Comparison of ENCODE assay signal across 8 mouse cellular contexts in genomic region chr15:84167600-84167999, GRCm38 (mm10). TPM values are rescaled to one million over a fixed set of nuclear protein-coding genes. Genes with fewer than 3 reads are reported as not detected.
DNase-seq lines count a peak whose midpoint lies in the region; ATAC-seq lines count a peak whose summit lies in the region.

TSS of gene Pnpla3 (plus strand) at chr15:84167837.

- H3K4me2 ChIP-seq in embryonic facial prominence, embryonic 11.5 days (ENCODE audit: low read depth, low read length): peak within 1 kb of the TSS; percentile 94
- H3K4me2 ChIP-seq in intestine, embryonic 16.5 days (ENCODE audit: low read depth, low read length): peak within 1 kb of the TSS; percentile 100

- H3K9ac ChIP-seq in embryonic facial prominence, embryonic 11.5 days (replicated peaks; ENCODE audit: low read length): peak within 1 kb of the TSS; percentile 37
- peak within 1 kb of the TSS; percentile 70 for H3K9ac ChIP-seq in intestine, embryonic 16.5 days (ENCODE audit: low read depth, low read length)

- intact Hi-C loops in left cerebral cortex, postnatal 25 days (cut with DNase I): loop anchor here (1.0 to 5.0 kb wide), 3 partner anchors 45 to 93 kb away; partner anchors contain the start of genes Pnpla5 and Sult4a1

- ATAC-seq in embryonic facial prominence, embryonic 11.5 days (replicated peaks; ENCODE audit: insufficient number of reproducible peaks, low FRiP score, low TSS enrichment, low read depth): peak; percentile 93
- ATAC-seq in intestine, embryonic 16.5 days: peak; percentile 98

- H3K27ac ChIP-seq in embryonic facial prominence, embryonic 11.5 days (replicated peaks; ENCODE audit: low read depth, low read length): no peak within 1 kb of the TSS
- H3K27ac ChIP-seq in intestine, embryonic 16.5 days (ENCODE audit: low read length): no peak within 1 kb of the TSS
- peak within 1 kb of the TSS; percentile 71 for H3K27ac ChIP-seq in midbrain, embryonic 10.5 days (replicated peaks)

- no peaks in the 10 kb centered on the region for H3K36me3 ChIP-seq in embryonic facial prominence, embryonic 11.5 days (replicated peaks; ENCODE audit: control insufficient read depth, insufficient read depth, low read depth, low read length)
- H3K36me3 ChIP-seq in intestine, embryonic 16.5 days (ENCODE audit: control insufficient read depth, insufficient read depth, low read length): no peaks in the 10 kb centered on the region
- no peaks in the 10 kb centered on the region for H3K36me3 ChIP-seq in midbrain, embryonic 10.5 days

- 0 out of 2 replicates have a peak, but pooled peaks cover 3% of the 10 kb centered on the region for H3K27me3 ChIP-seq in embryonic facial prominence, embryonic 11.5 days (ENCODE audit: control insufficient read depth, insufficient read depth, low read length)
- no peaks in the 10 kb centered on the region for H3K27me3 ChIP-seq in intestine, embryonic 16.5 days (replicated peaks; ENCODE audit: control insufficient read depth, insufficient read depth, low read length)
- H3K27me3 ChIP-seq in midbrain, embryonic 10.5 days (ENCODE audit: low read depth, poor library complexity, severe bottlenecking): peaks cover 18% of the 10 kb centered on the region

- H3K4me1 ChIP-seq in embryonic facial prominence, embryonic 11.5 days (ENCODE audit: control insufficient read depth, insufficient read depth, low read length): no peaks in the 10 kb centered on the region
- peaks cover 20% of the 10 kb centered on the region for H3K4me1 ChIP-seq in intestine, embryonic 16.5 days (ENCODE audit: control insufficient read depth, insufficient read depth, low read length)
- peaks cover 29% of the 10 kb centered on the region for H3K4me1 ChIP-seq in midbrain, embryonic 10.5 days

- WGBS in embryonic facial prominence, embryonic 11.5 days: under 1% methylated on average over 28 of the region's 28 CpGs
- under 1% methylated on average over 28 of the region's 28 CpGs for WGBS in intestine, embryonic 16.5 days
- WGBS in midbrain, embryonic 10.5 days: under 1% methylated on average over 28 of the region's 28 CpGs

- H3K4me3 ChIP-seq in embryonic facial prominence, embryonic 11.5 days (ENCODE audit: low read depth, low read length): peak within 1 kb of the TSS; percentile 44
- peak within 1 kb of the TSS; percentile 59 for H3K4me3 ChIP-seq in intestine, embryonic 16.5 days (ENCODE audit: low read length)
- H3K4me3 ChIP-seq in midbrain, embryonic 10.5 days: peak within 1 kb of the TSS; percentile 72

- no peaks in the 10 kb centered on the region for H3K9me3 ChIP-seq in embryonic facial prominence, embryonic 11.5 days (replicated peaks; ENCODE audit: control insufficient read depth, low read length)
- no peaks in the 10 kb centered on the region for H3K9me3 ChIP-seq in intestine, embryonic 16.5 days (ENCODE audit: control insufficient read depth, low read length)
- no peaks in the 10 kb centered on the region for H3K9me3 ChIP-seq in midbrain, embryonic 10.5 days (replicated peaks)

- peak; percentile 97 for DNase-seq in adrenal gland, postnatal 25 days
- peak; percentile 98 for DNase-seq in embryonic facial prominence, embryonic 11.5 days (ENCODE audit: low spot score)
- DNase-seq in gonadal fat pad, adult 2 months (ENCODE audit: low read depth): peak; percentile 42
- DNase-seq in left cerebral cortex, postnatal 25 days (ENCODE audit: low spot score in 2 of 2): peak; percentile 96 to 99
- DNase-seq in midbrain, embryonic 10.5 days (ENCODE audit: low spot score): peak; percentile 96
- peak; percentile 91 for DNase-seq in right cerebral cortex, postnatal 4 days
- peak; percentile 90 for DNase-seq in yolk sac, embryonic 10.5 days (ENCODE audit: low spot score)

RNA-seq across cellular contexts. Expression of gene Pnpla3, which starts in this region (rescaled TPM):
- 33.6 and 34.6 TPM in 2 replicates for total RNA-seq in adrenal gland, postnatal 25 days (2021)
- polyA plus RNA-seq in embryonic facial prominence, embryonic 11.5 days (2014; fragmentation: Nextera tagmentation; extraction: Ambion mirVana): 0.79 and 0.91 TPM in 2 replicates
- polyA plus RNA-seq in gonadal fat pad, adult 2 months (2012; rRNA removed): 398 and 777 TPM in 2 replicates
- polyA plus RNA-seq in intestine, embryonic 16.5 days (2015; fragmentation: Nextera tagmentation; extraction: Ambion mirVana): 0.95 and 1.2 TPM in 2 replicates
- 10 to 100 TPM; 10.1 to 10.3 TPM for total RNA-seq in left cerebral cortex, postnatal 25 days (2021)
- 2.2 and 3.1 TPM in 2 replicates for polyA plus RNA-seq in midbrain, embryonic 10.5 days (2016; fragmentation: Nextera tagmentation; extraction: Ambion mirVana)

Comparison
In these comparisons a context has a peak if more than half of its experiments do, and no peak if none do; other contexts are left out.
1. RNA of gene Pnpla3 (polyA plus RNA-seq): 398 to 777 TPM in gonadal fat pad, adult 2 months; 2.2 to 3.1 TPM in midbrain, embryonic 10.5 days, 0.95 to 1.2 TPM in intestine, embryonic 16.5 days and 0.79 to 0.91 TPM in embryonic facial prominence, embryonic 11.5 days; every median in the first group is over 10 times any median in the second.
2. Peak in DNase-seq, ATAC-seq, H3K4me3 ChIP-seq, H3K9ac ChIP-seq and H3K4me2 ChIP-seq in embryonic facial prominence, embryonic 11.5 days; RNA of the gene not detected or under 1 TPM.
3. DNase-seq: peak in every context shown above with its lines; median percentile 98 in embryonic facial prominence, embryonic 11.5 days; 98 in left cerebral cortex, postnatal 25 days; 97 in adrenal gland, postnatal 25 days; 96 in midbrain, embryonic 10.5 days; 91 in right cerebral cortex, postnatal 4 days; 90 in yolk sac, embryonic 10.5 days; 42 in gonadal fat pad, adult 2 months.
4. Peak in every context shown above with its lines, with median percentiles within 50 percentile points of each other: H3K4me3 ChIP-seq.